Mouse (Mus musculus): ENCODE measurements at regions not wholly inside any gene's neighbourhood (a gene's known extent, or its start where the extent isn't known, plus 50 kb on each side); places are given as distances from the start of the nearest gene placed in this dataset.

DNA sequence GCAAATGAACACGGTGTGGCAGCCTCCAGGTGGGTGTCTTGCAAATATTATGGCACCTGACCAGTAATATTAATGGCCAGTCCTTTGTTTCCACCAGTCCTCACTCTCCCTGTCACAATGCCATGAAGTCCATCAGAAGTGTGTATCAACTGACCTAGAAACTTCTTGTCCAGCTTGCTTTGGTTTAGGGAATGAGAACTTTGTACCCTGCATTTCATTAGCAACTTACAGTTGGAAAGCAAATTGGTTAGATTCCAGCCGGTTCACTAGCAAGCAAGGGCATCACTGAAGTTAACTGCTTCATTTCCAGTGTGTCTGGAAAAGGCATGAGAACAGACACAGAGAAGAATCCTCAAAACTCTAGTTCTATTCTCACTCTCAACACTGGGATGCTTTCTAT is 178.1 kb upstream of the Lyplal1 start:
- Histone ChIP-seq H3K4me2 (no peak overlapping the region), H3K9ac (ENCODE audit: low read depth, low read length) (no peak overlapping the region), H3K27ac (ENCODE audit: low read depth, low read length) (no peak overlapping the region), H3K27me3 (replicated peaks; ENCODE audit: control insufficient read depth, insufficient read depth, low read length) (no peaks in the 10 kb centered on the region), H3K36me3 (ENCODE audit: control insufficient read depth, insufficient read depth, low read length) (no peaks in the 10 kb centered on the region), H3K9me3 (ENCODE audit: control insufficient read depth, low read length) (no peaks in the 10 kb centered on the region), H3K4me3 (ENCODE audit: low read depth, low read length) (no peak overlapping the region), H3K4me1 (replicated peaks; ENCODE audit: control insufficient read depth, insufficient read depth, low read length) (no peaks in the 10 kb centered on the region)
- no peak for DNase-seq (ENCODE audit: low spot score)
- WGBS: 59% methylated on average over 2 of the region's 2 CpGs
- ATAC-seq (replicated peaks; ENCODE audit: low FRiP score): no peak

GRCm38 (mm10) chr1:186294635-186295034 is 177.5 kb upstream of the Lyplal1 start:
- Histone ChIP-seq H3K27ac (ENCODE audit: low read depth, low read length) (no peak overlapping the region), H3K9ac (ENCODE audit: low read depth, low read length) (no peak overlapping the region), H3K36me3 (ENCODE audit: control insufficient read depth, insufficient read depth, low read length) (no peaks in the 10 kb centered on the region), H3K4me2 (no peak overlapping the region), H3K9me3 (ENCODE audit: control insufficient read depth, low read length) (no peaks in the 10 kb centered on the region), H3K4me3 (ENCODE audit: low read depth, low read length) (no peak overlapping the region), H3K27me3 (replicated peaks; ENCODE audit: control insufficient read depth, insufficient read depth, low read length) (no peaks in the 10 kb centered on the region), H3K4me1 (replicated peaks; ENCODE audit: control insufficient read depth, insufficient read depth, low read length) (no peaks in the 10 kb centered on the region)
- ATAC-seq (replicated peaks; ENCODE audit: low FRiP score) (no peak), DNase-seq (ENCODE audit: low spot score) (no peak)
- 51% methylated on average over 2 of the region's 2 CpGs for WGBS

GRCm38 (mm10) chr1:186289117-186289516 is 172.0 kb upstream of the Lyplal1 start:
- ATAC-seq (replicated peaks; ENCODE audit: low FRiP score) (no peak), DNase-seq (ENCODE audit: low spot score) (no peak)
- no peak overlapping the region for H3K27ac ChIP-seq (ENCODE audit: low read depth, low read length)
- no peak overlapping the region for H3K9ac ChIP-seq (ENCODE audit: low read depth, low read length)
- no peaks in the 10 kb centered on the region for H3K4me1 ChIP-seq (replicated peaks; ENCODE audit: control insufficient read depth, insufficient read depth, low read length)
- no peak overlapping the region for H3K4me3 ChIP-seq (ENCODE audit: low read depth, low read length)
- no peaks in the 10 kb centered on the region for H3K9me3 ChIP-seq (ENCODE audit: control insufficient read depth, low read length)
- no peaks in the 10 kb centered on the region for H3K36me3 ChIP-seq (ENCODE audit: control insufficient read depth, insufficient read depth, low read length)
- H3K4me2 ChIP-seq: no peak overlapping the region
- no peaks in the 10 kb centered on the region for H3K27me3 ChIP-seq (replicated peaks; ENCODE audit: control insufficient read depth, insufficient read depth, low read length)
- 59% methylated on average over 2 of the region's 2 CpGs for WGBS

DNA sequence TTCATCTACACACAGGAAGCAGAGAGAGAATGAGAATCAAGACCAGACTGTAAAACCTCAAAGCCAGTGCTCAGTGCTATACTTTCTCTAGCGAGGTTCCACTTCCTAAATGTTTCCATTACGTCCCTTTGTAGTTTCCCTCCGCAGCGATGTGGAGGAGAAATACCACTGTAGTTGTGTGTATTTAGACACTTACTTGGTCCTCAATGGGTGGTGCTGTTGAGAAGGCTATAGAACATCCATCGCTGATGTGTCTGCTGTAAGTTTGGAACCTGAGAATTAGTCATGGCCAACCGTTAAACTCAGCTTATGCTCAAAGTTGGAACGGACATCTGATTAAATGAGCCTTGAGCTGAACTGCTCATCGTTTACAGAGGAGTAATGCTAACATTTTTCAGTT is 170.7 kb upstream of the Lyplal1 start:
- DNase-seq (ENCODE audit: low spot score): no peak
- Histone ChIP-seq H3K9me3 (ENCODE audit: control insufficient read depth, low read length) (no peaks in the 10 kb centered on the region), H3K27me3 (replicated peaks; ENCODE audit: control insufficient read depth, insufficient read depth, low read length) (no peaks in the 10 kb centered on the region), H3K4me1 (replicated peaks; ENCODE audit: control insufficient read depth, insufficient read depth, low read length) (no peaks in the 10 kb centered on the region), H3K4me3 (ENCODE audit: low read depth, low read length) (no peak overlapping the region), H3K9ac (ENCODE audit: low read depth, low read length) (no peak overlapping the region), H3K27ac (ENCODE audit: low read depth, low read length) (no peak overlapping the region), H3K36me3 (ENCODE audit: control insufficient read depth, insufficient read depth, low read length) (no peaks in the 10 kb centered on the region), H3K4me2 (no peak overlapping the region)
- WGBS: 79% methylated on average over 8 of the region's 8 CpGs
- no peak for ATAC-seq (replicated peaks; ENCODE audit: low FRiP score)

DNA sequence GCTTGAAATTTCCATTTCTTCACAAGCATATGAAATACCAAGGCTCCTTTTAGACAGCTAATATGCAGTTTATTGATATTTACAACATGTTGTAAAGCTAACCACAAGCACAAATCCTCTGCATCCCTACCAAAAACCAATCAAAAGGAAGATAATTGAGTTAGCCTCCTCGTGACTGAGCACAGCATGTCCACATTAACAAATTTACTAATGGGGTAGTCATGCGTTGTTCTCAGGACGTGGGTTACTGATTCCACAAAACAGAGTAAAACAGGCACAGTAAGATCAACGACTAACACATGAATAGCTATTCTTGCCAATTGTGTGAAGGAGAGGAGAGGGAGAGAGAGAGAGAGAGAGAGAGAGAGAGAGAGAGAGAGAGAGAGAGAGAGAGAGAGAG is 169.3 kb upstream of the Lyplal1 start:
- Histone ChIP-seq H3K4me3 (ENCODE audit: low read depth, low read length) (no peak overlapping the region), H3K9me3 (ENCODE audit: control insufficient read depth, low read length) (no peaks in the 10 kb centered on the region), H3K4me1 (replicated peaks; ENCODE audit: control insufficient read depth, insufficient read depth, low read length) (no peaks in the 10 kb centered on the region), H3K27ac (ENCODE audit: low read depth, low read length) (no peak overlapping the region), H3K36me3 (ENCODE audit: control insufficient read depth, insufficient read depth, low read length) (no peaks in the 10 kb centered on the region), H3K4me2 (no peak overlapping the region), H3K9ac (ENCODE audit: low read depth, low read length) (no peak overlapping the region), H3K27me3 (replicated peaks; ENCODE audit: control insufficient read depth, insufficient read depth, low read length) (no peaks in the 10 kb centered on the region)
- DNase-seq (ENCODE audit: low spot score) (no peak), ATAC-seq (replicated peaks; ENCODE audit: low FRiP score) (no peak)
- WGBS: 77% methylated on average over 4 of the region's 4 CpGs

- Histone ChIP-seq H3K4me1 (replicated peaks; ENCODE audit: control insufficient read depth, insufficient read depth, low read length) (no peaks in the 10 kb centered on the region), H3K36me3 (ENCODE audit: control insufficient read depth, insufficient read depth, low read length) (no peaks in the 10 kb centered on the region), H3K27ac (ENCODE audit: low read depth, low read length) (no peak overlapping the region), H3K9ac (ENCODE audit: low read depth, low read length) (no peak overlapping the region), H3K4me2 (no peak overlapping the region), H3K9me3 (ENCODE audit: control insufficient read depth, low read length) (no peaks in the 10 kb centered on the region), H3K27me3 (replicated peaks; ENCODE audit: control insufficient read depth, insufficient read depth, low read length) (no peaks in the 10 kb centered on the region), H3K4me3 (ENCODE audit: low read depth, low read length) (no peak overlapping the region)
- DNase-seq (ENCODE audit: low spot score): no peak
- no peak for ATAC-seq (replicated peaks; ENCODE audit: low FRiP score)
- WGBS: 83% methylated on average over 11 of the region's 11 CpGs
These were observed 161.0 kb upstream of the Lyplal1 start for GRCm38 (mm10) chr1:186277981-186278634.

- Histone ChIP-seq H3K4me2 (no peak overlapping the region), H3K4me1 (replicated peaks; ENCODE audit: control insufficient read depth, insufficient read depth, low read length) (no peaks in the 10 kb centered on the region), H3K36me3 (ENCODE audit: control insufficient read depth, insufficient read depth, low read length) (no peaks in the 10 kb centered on the region), H3K4me3 (ENCODE audit: low read depth, low read length) (no peak overlapping the region), H3K9ac (ENCODE audit: low read depth, low read length) (no peak overlapping the region), H3K9me3 (ENCODE audit: control insufficient read depth, low read length) (no peaks in the 10 kb centered on the region), H3K27me3 (replicated peaks; ENCODE audit: control insufficient read depth, insufficient read depth, low read length) (no peaks in the 10 kb centered on the region), H3K27ac (ENCODE audit: low read depth, low read length) (no peak overlapping the region)
- 68% methylated on average over 2 of the region's 2 CpGs for WGBS
- DNase-seq (ENCODE audit: low spot score) (no peak), ATAC-seq (replicated peaks; ENCODE audit: low FRiP score) (no peak)
These were observed 154.3 kb upstream of the Lyplal1 start for GRCm38 (mm10) chr1:186271436-186271835.

DNA sequence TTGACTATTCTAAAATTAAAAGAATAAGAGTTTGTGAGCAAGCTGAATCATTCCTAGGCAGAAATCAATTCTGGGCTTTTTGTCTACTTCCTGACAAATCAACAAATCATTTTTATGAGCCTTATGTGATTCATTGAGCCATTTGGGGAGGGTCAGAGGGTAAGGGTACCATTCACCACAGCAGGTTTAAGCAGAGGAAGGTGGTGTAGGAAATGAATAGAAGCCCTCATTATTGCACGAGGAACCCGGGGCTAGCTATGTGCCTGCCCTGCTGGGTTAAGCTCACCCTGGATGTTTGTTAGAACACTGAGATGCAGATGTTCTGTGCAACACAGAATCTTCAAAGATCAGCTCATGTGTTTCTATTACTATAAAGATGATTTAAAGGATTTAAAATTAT is 150.2 kb upstream of the Lyplal1 start:
- H3K27me3 ChIP-seq (replicated peaks; ENCODE audit: control insufficient read depth, insufficient read depth, low read length): no peaks in the 10 kb centered on the region
- WGBS: 77% methylated on average over 2 of the region's 2 CpGs
- DNase-seq (ENCODE audit: low spot score): no peak
- no peaks in the 10 kb centered on the region for H3K36me3 ChIP-seq (ENCODE audit: control insufficient read depth, insufficient read depth, low read length)
- H3K4me1 ChIP-seq (replicated peaks; ENCODE audit: control insufficient read depth, insufficient read depth, low read length): no peaks in the 10 kb centered on the region
- no peak overlapping the region for H3K4me2 ChIP-seq
- H3K9ac ChIP-seq (ENCODE audit: low read depth, low read length): no peak overlapping the region
- no peak overlapping the region for H3K4me3 ChIP-seq (ENCODE audit: low read depth, low read length)
- no peaks in the 10 kb centered on the region for H3K9me3 ChIP-seq (ENCODE audit: control insufficient read depth, low read length)
- no peak for ATAC-seq (replicated peaks; ENCODE audit: low FRiP score)
- H3K27ac ChIP-seq (ENCODE audit: low read depth, low read length): no peak overlapping the region

GRCm38 (mm10) chr1:186264639-186265038 is 147.5 kb upstream of the Lyplal1 start:
- no peak overlapping the region for H3K4me3 ChIP-seq (ENCODE audit: low read depth, low read length)
- H3K27ac ChIP-seq (ENCODE audit: low read depth, low read length): no peak overlapping the region
- WGBS: 66% methylated on average over 3 of the region's 3 CpGs
- no peaks in the 10 kb centered on the region for H3K4me1 ChIP-seq (replicated peaks; ENCODE audit: control insufficient read depth, insufficient read depth, low read length)
- no peak overlapping the region for H3K4me2 ChIP-seq
- DNase-seq (ENCODE audit: low spot score) (no peak), ATAC-seq (replicated peaks; ENCODE audit: low FRiP score) (no peak)
- H3K9ac ChIP-seq (ENCODE audit: low read depth, low read length): no peak overlapping the region
- no peaks in the 10 kb centered on the region for H3K27me3 ChIP-seq (replicated peaks; ENCODE audit: control insufficient read depth, insufficient read depth, low read length)
- H3K9me3 ChIP-seq (ENCODE audit: control insufficient read depth, low read length): no peaks in the 10 kb centered on the region
- H3K36me3 ChIP-seq (ENCODE audit: control insufficient read depth, insufficient read depth, low read length): no peaks in the 10 kb centered on the region

Data from liver, embryonic 11.5 days (tissue).